Comparison of ENCODE assay signal across 8 mouse cellular contexts in genomic region chr9:96630571-96631388, GRCm38 (mm10). TPM values are rescaled to one million over a fixed set of nuclear protein-coding genes. Genes with fewer than 3 reads are reported as not detected.
DNase-seq lines count a peak whose midpoint lies in the region; ATAC-seq lines count a peak whose summit lies in the region.

No protein-coding gene starts in this region.

- peaks cover 10% of the 10 kb centered on the region for H3K4me1 ChIP-seq in forebrain, embryonic 15.5 days
- H3K4me1 ChIP-seq in megakaryocyte, embryonic 14.5 days, result peaks cover 45% of the 10 kb centered on the region

- no peaks in the 10 kb centered on the region for H3K9me3 ChIP-seq in forebrain, embryonic 15.5 days
- no peaks in the 10 kb centered on the region for H3K9me3 ChIP-seq in megakaryocyte, embryonic 14.5 days

- DNase-seq in Muller cell, postnatal 12 days (ENCODE audit: inconsistent ontology term), result peak; percentile 75
- DNase-seq in c-Kit-positive CD71-positive TER-119-positive erythroid progenitor cells, embryonic 14.5 days (ENCODE audit: low spot score), result peak; percentile 26
- DNase-seq in layer of hippocampus, postnatal 36 days, result peak; percentile 27 to 40
- peak; percentile 46 to 49 for DNase-seq in right cerebral cortex, postnatal 10 days (ENCODE audit: low spot score in 2 of 2)
- peak; percentile 57 to 69 for DNase-seq in urinary bladder, postnatal 4 days (ENCODE audit: low spot score in 2 of 2)

- peak overlapping the region; percentile 82 for H3K4me3 ChIP-seq in forebrain, embryonic 15.5 days
- H3K4me3 ChIP-seq in megakaryocyte, embryonic 14.5 days (replicated peaks), result peak overlapping the region; percentile 94

- no peaks in the 10 kb centered on the region for H3K27me3 ChIP-seq in forebrain, embryonic 15.5 days
- H3K27me3 ChIP-seq in megakaryocyte, embryonic 14.5 days (replicated peaks), result peaks cover 9% of the 10 kb centered on the region

- peak overlapping the region; percentile 79 for H3K4me2 ChIP-seq in forebrain, embryonic 15.5 days (replicated peaks)

- peak; percentile 81 for ATAC-seq in forebrain, embryonic 15.5 days (replicated peaks)
- peak; percentile 8 to 34; a peak in 2 of 4 replicates for ATAC-seq in hematopoietic stem cell, adult 5-6 weeks (replicated peaks in 1 of 2; ENCODE audit: insufficient read depth in 1 of 2, low FRiP score in 2 of 2, low TSS enrichment in 1 of 2, low read depth in 1 of 2, poor library complexity in 2 of 2, severe bottlenecking in 2 of 2)

- peak overlapping the region; percentile 85 for H3K9ac ChIP-seq in forebrain, embryonic 15.5 days (replicated peaks)

- H3K36me3 ChIP-seq in forebrain, embryonic 15.5 days, result no peaks in the 10 kb centered on the region
- no peaks in the 10 kb centered on the region for H3K36me3 ChIP-seq in megakaryocyte, embryonic 14.5 days (replicated peaks; ENCODE audit: low read length)

- WGBS in forebrain, embryonic 15.5 days, result under 1% methylated on average over 90 of the region's 105 CpGs

- peak overlapping the region; percentile 94 for H3K27ac ChIP-seq in forebrain, embryonic 15.5 days (replicated peaks)

RNA-seq across cellular contexts. Expression of gene Rasa2, which starts 0.6 kb away (rescaled TPM):
- 17.2 and 18.8 TPM in 2 replicates for polyA plus RNA-seq in forebrain, embryonic 15.5 days (2015; fragmentation: Nextera tagmentation; extraction: Ambion mirVana)
- 12.4 and 20.4 TPM in 2 replicates for total RNA-seq in hematopoietic stem cell, adult 5-6 weeks (2017)
- total RNA-seq in layer of hippocampus, postnatal 36 days (2021), result 10 to 100 TPM; 29.5 to 35.3 TPM
- polyA plus RNA-seq in megakaryocyte, embryonic 14.5 days (2012; ENCODE audit: insufficient read depth, low replicate concordance), result 0.38 TPM in 1 of 2 replicates, not detected in the other

Comparison
In these comparisons a context has a peak if more than half of its experiments do, and no peak if none do; other contexts are left out.
1. Peak in every context shown above with its lines: DNase-seq, ATAC-seq, H3K4me3 ChIP-seq and H3K27ac ChIP-seq.